Mouse (Mus musculus): ENCODE measurements around the gene Mcm9. TPM values are rescaled to one million over a fixed set of nuclear protein-coding genes. Genes with fewer than 3 reads are reported as not detected.

Mcm9 gene
- polyA plus RNA-seq, 1 experiment from 2014 or later = 6.4 TPM

DNA sequence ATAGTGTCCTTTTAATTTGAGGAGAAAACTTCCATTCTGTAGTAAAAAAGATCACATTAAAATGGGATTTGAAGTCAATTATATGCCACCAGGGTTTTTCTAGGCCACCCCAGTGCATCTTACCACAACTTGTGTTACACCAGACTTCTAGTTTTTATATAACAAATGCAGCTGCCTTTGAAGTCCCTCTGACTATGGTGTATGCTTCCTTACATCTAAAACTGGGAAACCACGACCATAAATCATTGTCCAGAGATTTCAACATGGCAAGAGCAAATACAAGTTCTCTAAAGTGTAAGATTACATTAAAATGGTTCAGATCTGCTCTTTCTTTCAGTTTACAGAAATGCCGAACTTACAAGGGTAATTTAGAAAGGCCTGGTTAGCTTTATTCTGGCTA is 22.0 kb downstream of the Mcm9 start:
- H3K9me3 ChIP-seq = no peaks in the 10 kb centered on the region
- no peak for ATAC-seq (ENCODE audit: low read depth)
- no peaks in the 10 kb centered on the region for H3K27me3 ChIP-seq
- no peak overlapping the region for H3K9ac ChIP-seq
- no peak overlapping the region for H3K4me2 ChIP-seq
- peaks cover 66% of the 10 kb centered on the region for H3K36me3 ChIP-seq
- 81% methylated on average over 2 of the region's 2 CpGs for WGBS
- no peaks in the 10 kb centered on the region for H3K4me1 ChIP-seq (replicated peaks)
- no peak overlapping the region for H3K27ac ChIP-seq (replicated peaks)
- no peak overlapping the region for H3K4me3 ChIP-seq

DNA sequence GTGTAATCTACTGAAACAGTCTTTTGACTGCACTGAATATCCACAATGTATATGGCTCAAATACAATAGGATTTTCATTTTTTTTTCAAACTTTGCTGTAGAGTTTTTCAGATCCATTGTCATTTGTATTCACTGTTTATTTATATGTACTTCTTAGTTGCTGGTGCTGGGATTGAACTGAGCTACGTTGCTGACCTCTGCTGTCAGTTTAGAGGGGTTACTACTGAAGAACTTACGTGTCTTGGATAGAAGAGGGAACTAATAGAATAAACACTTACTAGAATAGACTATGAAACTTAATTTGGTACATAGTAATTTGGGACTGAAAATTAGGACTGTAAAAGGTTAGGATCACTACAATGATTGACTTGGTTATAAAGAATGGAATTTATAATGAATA is 24.9 kb downstream of the Mcm9 start:
- 76% methylated on average over 2 of the region's 2 CpGs for WGBS
- H3K9ac ChIP-seq = no peak overlapping the region
- no peak overlapping the region for H3K27ac ChIP-seq (replicated peaks)
- no peak for ATAC-seq (ENCODE audit: low read depth)
- no peaks in the 10 kb centered on the region for H3K27me3 ChIP-seq
- H3K4me2 ChIP-seq = no peak overlapping the region
- peaks cover 69% of the 10 kb centered on the region for H3K36me3 ChIP-seq
- no peaks in the 10 kb centered on the region for H3K9me3 ChIP-seq
- H3K4me3 ChIP-seq = no peak overlapping the region
- peaks cover 16% of the 10 kb centered on the region for H3K4me1 ChIP-seq (replicated peaks)

DNA sequence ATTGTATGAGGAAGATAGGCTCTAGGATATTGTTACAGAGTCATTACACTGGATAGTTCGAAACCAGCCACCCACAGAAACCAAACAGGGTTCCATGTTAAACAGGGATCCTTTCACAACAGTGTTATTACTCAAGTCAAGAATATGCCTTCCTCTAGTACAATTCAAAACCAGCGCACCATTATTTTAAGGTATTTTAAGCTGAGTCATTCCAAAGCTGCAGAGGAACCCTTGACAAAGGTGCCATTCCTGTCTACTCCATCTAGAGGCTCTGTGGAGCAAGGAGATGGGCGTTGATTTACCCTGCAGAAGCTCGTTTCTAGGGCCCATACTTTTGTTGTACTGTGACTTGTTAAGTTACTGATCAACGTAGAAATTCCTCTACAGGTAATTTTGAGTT is 31.4 kb downstream of the Mcm9 start:
- WGBS = 55% methylated on average over 5 of the region's 5 CpGs

DNA sequence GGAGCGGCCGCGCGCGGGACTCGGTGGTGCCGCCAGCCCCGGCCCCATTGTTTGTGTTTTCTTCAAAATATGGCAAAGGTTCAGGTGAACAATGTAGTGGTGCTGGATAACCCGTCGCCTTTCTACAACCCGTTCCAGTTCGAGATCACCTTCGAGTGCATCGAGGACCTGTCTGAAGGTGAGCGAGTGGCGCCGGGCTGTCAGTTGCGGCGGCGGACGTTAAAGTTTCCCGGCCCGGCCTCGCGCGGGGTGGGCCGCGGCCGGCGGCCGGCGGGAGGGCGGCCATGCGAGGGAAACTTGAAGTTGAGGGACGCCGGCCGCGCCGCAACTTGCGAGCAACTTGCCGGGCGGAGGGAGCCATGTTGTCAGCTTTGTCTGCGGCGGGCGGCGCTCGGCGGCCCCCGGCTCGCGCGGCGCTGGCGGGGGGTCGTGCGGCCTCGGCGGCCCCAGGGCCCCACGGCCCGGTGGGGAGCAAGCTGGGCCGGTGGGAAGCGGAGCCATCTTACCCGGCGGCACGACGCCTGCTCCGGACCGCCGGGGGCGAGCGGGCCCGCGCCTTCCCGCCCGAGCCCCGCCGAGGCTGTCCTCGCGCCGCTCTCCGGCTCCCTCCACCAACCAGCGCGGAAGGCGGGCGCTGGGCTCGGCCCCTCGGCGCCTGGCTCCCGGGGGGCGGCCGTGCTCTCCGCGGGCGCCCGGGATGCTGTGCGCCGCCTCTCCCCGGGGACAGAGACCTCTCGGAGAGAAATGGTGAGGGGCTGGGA is 32.9 kb downstream of the Mcm9 start:
- WGBS = under 1% methylated on average over 98 of the region's 99 CpGs
- Histone ChIP-seq H3K4me1 (replicated peaks) (peaks cover 49% of the 10 kb centered on the region), H3K9ac (peak overlapping the region; percentile 98), H3K36me3 (0 out of 2 replicates have a peak, but pooled peaks cover 10% of the 10 kb centered on the region), H3K4me3 (peak overlapping the region; percentile 93), H3K27me3 (no peaks in the 10 kb centered on the region), H3K9me3 (no peaks in the 10 kb centered on the region), H3K27ac (replicated peaks) (peak overlapping the region; percentile 95), H3K4me2 (peak overlapping the region; percentile 78)
- peak; percentile 21 for ATAC-seq (ENCODE audit: low read depth)

More for the DNA sequence above, 31.4 kb downstream of the Mcm9 start:
- peak overlapping the region; percentile 78 for H3K4me2 ChIP-seq
- peak overlapping the region; percentile 20 for H3K4me3 ChIP-seq
- no peak overlapping the region for H3K27ac ChIP-seq (replicated peaks)
- no peaks in the 10 kb centered on the region for H3K9me3 ChIP-seq
- H3K27me3 ChIP-seq = no peaks in the 10 kb centered on the region
- no peak for ATAC-seq (ENCODE audit: low read depth)
- peaks cover 22% of the 10 kb centered on the region for H3K36me3 ChIP-seq
- H3K4me1 ChIP-seq (replicated peaks) = peaks cover 49% of the 10 kb centered on the region
- H3K9ac ChIP-seq = no peak overlapping the region; the same call in 1 of the 2 replicates

DNA sequence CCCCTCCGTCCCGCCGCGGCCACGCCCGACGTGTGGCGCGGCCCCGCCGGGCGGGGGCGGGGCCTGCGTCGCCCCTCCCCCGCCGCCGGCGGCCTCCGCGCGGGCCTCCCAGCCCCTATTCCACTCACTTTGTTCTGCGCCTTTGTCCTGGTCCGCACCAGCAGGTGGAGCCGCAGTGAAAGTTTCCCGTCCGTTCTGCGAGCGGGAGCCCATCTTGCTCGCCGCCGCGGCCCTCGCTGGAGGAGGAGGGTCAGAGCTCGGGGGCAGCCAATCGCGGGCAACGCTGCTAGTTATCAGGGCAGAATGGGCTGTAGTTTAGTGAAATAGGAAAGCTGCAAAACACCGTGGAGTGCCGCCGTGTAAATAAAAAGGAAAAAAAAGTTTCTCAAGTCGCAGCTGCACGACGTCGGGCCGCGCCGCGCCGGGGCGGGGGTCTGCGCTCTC is 33.5 kb downstream of the Mcm9 start, which contains the start of gene Asf1a:
TSS of gene Asf1a (plus strand) at position 81 of the 444 bp plus-strand sequence.
- ATAC-seq (ENCODE audit: low read depth) = peak; percentile 98
- under 1% methylated on average over 51 of the region's 52 CpGs for WGBS
- Histone ChIP-seq H3K36me3 (0 out of 2 replicates have a peak, but pooled peaks cover 6% of the 10 kb centered on the region), H3K4me3 (peak within 1 kb of the TSS; percentile 93), H3K4me1 (replicated peaks) (peaks cover 47% of the 10 kb centered on the region), H3K4me2 (peak within 1 kb of the TSS; percentile 78), H3K9ac (peak within 1 kb of the TSS; percentile 98), H3K9me3 (no peaks in the 10 kb centered on the region), H3K27me3 (no peaks in the 10 kb centered on the region), H3K27ac (replicated peaks) (peak within 1 kb of the TSS; percentile 95)

DNA sequence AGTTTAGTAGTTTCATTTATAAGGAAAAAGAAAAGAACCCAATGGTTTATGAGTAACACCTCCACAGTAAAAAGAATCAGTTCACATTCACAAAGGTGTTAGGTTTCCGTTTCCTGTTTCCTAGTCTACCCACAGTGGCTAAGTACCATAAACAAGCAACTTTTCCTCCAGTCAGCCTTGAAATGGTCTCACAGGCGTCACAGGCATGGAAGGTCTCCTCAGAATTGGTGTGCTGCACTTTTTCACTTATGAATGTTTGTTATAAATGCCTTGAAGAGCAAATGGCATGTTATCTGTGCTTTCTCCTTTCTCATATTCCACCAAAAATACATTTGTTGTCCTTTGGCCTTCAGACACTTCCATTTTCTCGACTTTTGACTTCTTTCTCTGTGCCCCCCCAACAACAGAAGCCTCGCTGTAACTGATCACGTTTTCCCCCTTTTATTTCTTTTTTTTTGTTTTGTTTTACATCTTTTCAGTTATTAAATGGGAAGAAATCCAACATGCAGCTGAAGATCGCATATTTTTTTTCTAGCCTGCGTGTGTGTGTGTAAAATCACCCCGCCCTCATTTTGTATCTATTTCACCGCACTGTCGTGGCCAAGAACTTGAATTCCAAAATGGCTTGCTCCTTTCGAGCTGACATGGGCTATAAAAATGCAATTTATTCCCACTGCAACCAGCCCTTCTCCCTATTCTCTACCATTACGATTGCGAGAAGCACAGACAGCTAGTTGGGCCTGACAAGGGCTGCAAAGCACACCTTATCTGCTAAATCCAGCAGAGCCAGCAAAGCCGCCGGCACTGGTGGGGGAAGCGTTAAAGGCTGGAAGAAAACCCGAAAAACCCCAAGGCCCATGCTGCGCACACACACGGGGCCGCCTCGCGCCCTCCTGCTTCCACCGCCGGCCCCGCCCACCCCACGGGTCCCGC is 34.2 kb downstream of the Mcm9 start:
- Histone ChIP-seq H3K27ac (replicated peaks) (peak overlapping the region; percentile 95), H3K27me3 (no peaks in the 10 kb centered on the region), H3K9me3 (no peaks in the 10 kb centered on the region), H3K4me3 (peak overlapping the region; percentile 93), H3K36me3 (0 out of 2 replicates have a peak, but pooled peaks cover 4% of the 10 kb centered on the region), H3K4me2 (peak overlapping the region; percentile 63), H3K9ac (peak overlapping the region; percentile 71), H3K4me1 (replicated peaks) (peaks cover 40% of the 10 kb centered on the region)
- 8% methylated on average over 24 of the region's 27 CpGs for WGBS
- ATAC-seq (ENCODE audit: low read depth) = peak; percentile 95

DNA sequence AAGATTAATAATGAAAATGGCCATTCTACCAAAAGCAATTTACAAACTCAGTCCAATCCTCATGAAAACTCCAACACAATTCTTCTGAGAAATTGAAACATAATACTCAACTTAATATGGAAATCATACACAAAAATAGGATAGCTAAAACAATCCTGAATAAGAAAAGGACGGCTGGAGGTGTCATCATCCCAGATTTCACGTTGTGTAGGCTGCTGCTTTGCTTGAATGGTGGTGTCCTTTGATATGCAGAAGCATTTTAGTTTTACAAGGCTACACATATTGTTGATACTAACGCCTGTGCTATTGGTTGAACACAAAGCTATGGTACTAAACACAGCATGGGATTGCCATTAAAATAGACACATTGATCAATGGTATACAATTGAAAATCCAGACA is 44.5 kb downstream of the Mcm9 start:
- Histone ChIP-seq H3K36me3 (no peaks in the 10 kb centered on the region), H3K4me1 (replicated peaks) (peaks cover 3% of the 10 kb centered on the region; the same call in 1 of the 2 replicates), H3K9me3 (no peaks in the 10 kb centered on the region), H3K4me2 (no peak overlapping the region), H3K27ac (replicated peaks) (no peak overlapping the region), H3K9ac (no peak overlapping the region), H3K4me3 (no peak overlapping the region), H3K27me3 (no peaks in the 10 kb centered on the region)
- WGBS = 24% methylated on average over 3 of the region's 3 CpGs
- ATAC-seq (ENCODE audit: low read depth) = no peak

DNA sequence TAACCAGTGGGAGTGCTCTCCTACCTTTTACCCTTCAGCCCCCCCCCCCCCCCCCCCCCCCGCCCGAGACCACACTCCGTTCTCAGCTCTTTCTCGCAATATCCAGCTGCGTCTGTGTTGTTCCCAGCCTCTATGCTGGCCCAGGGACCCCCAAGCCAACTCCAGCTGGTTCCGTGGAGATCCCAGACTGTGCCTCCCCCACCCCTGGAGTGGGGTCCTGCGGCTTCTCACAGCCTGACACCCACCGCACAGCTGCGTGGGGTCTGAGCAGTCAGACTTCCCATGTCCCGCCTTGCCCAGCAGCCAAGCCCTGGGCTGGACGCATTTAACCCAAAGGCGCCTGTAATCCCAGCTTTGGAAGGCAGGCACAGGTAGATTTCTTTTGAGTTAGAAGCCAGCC is 49.2 kb downstream of the Mcm9 start:
- H3K4me1 ChIP-seq (replicated peaks) = peaks cover 7% of the 10 kb centered on the region
- H3K4me3 ChIP-seq = peak overlapping the region; percentile 31
- no peak overlapping the region for H3K27ac ChIP-seq (replicated peaks)
- H3K4me2 ChIP-seq = peak overlapping the region; percentile 58
- H3K36me3 ChIP-seq = no peaks in the 10 kb centered on the region
- H3K9ac ChIP-seq = peak overlapping the region; percentile 56
- no peaks in the 10 kb centered on the region for H3K27me3 ChIP-seq
- no peaks in the 10 kb centered on the region for H3K9me3 ChIP-seq
- 35% methylated on average over 8 of the region's 12 CpGs for WGBS
- ATAC-seq (ENCODE audit: low read depth) = peak; percentile 84

DNA sequence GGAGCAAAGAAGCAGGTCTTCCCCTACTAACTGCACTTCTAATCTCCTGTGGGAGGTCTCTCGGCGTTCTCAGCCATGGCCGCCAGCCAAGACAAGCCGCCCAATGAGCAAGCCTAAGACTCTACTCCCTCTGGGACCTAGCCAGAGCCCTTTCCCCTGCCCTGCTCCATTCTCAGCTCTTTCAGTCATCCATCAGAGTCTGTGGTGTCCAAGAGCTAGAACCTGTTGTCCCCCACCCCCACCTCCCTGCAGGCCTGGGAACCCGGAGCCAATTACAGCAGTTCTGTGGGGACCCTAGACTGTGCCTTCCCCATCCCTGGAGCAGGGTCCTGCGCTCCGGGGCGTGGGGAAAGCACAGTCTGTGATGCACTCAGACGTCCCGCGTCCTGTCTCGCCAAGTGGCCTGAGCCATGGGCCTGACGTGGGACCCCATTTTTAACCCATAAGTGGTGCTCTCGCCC is 49.6 kb downstream of the Mcm9 start:
- peak overlapping the region; percentile 56 for H3K9ac ChIP-seq
- 0 out of 2 replicates have a peak overlapping the region, but pooled peaks have one; percentile 42 for H3K27ac ChIP-seq (replicated peaks)
- H3K4me3 ChIP-seq = peak overlapping the region; percentile 31
- H3K36me3 ChIP-seq = no peaks in the 10 kb centered on the region
- WGBS = 17% methylated on average over 14 of the region's 14 CpGs
- no peaks in the 10 kb centered on the region for H3K27me3 ChIP-seq
- ATAC-seq (ENCODE audit: low read depth) = peak; percentile 91
- H3K9me3 ChIP-seq = no peaks in the 10 kb centered on the region
- H3K4me2 ChIP-seq = peak overlapping the region; percentile 58
- H3K4me1 ChIP-seq (replicated peaks) = peaks cover 7% of the 10 kb centered on the region

DNA sequence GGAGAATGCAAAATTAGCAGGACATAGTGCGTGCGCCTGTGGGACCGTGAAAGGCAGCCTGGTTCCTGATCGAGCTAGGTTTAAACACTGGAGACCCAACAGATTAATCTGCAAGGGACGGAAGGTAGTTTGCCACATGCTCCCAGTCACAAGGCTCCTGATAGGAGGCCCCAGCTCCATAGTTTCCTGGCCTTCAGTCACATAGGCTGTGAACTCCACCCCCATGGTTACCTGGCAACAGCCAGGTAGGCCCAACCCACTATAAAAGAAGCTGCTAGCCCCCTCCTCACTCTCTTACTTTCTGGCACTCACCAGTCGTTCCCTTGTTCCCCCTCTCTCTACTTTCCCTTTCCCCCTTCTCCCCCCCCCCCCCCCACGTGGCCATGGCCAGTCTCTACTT is 50.1 kb downstream of the Mcm9 start:
- Histone ChIP-seq H3K9ac (peak overlapping the region; percentile 56; the same call in 1 of the 2 replicates), H3K4me3 (peak overlapping the region; percentile 31), H3K4me1 (replicated peaks) (peaks cover 7% of the 10 kb centered on the region), H3K27ac (replicated peaks) (no peak overlapping the region), H3K4me2 (peak overlapping the region; percentile 58), H3K36me3 (no peaks in the 10 kb centered on the region), H3K9me3 (no peaks in the 10 kb centered on the region), H3K27me3 (no peaks in the 10 kb centered on the region)
- 47% methylated on average over 7 of the region's 7 CpGs for WGBS
- no peak; the same call in 1 of the 2 replicates for ATAC-seq (ENCODE audit: low read depth)

DNA sequence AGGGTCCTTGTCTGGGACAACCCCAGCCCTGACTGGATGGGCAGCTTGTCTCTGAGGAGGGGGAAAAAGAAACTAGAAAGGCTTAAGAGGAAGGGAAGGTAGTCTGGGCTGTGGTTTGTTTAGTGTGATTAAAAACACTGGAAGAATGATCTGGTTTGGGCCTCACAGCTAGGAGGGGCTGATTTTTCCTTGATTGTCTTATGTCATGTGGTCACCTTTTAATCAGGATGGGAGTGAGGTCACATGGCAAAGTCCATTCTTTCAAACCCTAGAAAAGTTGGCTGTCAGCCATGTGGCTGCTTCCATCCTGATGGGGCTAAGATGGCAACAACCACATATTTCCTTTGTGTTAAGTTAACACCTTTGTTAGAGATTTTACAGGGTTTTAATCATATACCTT is 61.7 kb downstream of the Mcm9 start:
- Histone ChIP-seq H3K4me3 (no peak overlapping the region), H3K27ac (replicated peaks) (no peak overlapping the region), H3K9ac (no peak overlapping the region), H3K4me1 (replicated peaks) (no peaks in the 10 kb centered on the region), H3K4me2 (no peak overlapping the region), H3K36me3 (no peaks in the 10 kb centered on the region), H3K9me3 (no peaks in the 10 kb centered on the region), H3K27me3 (no peaks in the 10 kb centered on the region)
- no peak for ATAC-seq (ENCODE audit: low read depth)

DNA sequence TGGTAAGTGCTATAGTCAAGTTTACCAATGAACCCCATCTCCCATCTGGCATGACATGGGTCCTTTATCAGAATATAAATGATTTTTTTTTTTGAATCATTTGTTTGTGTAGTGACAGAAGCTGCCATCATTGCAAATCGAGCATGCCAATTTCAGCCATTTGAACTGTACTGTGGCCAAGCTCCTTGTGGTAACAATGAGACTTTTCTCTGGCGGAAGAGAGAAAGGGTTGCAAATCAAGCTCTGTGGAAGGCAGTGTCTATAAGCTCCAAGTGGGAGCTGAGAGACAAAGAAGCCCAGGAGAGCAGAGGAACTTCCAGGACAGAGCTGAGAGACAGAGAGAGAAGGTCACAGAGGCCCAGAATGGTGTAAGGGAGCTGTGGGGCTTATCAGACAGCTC is 64.7 kb downstream of the Mcm9 start:
- no peaks in the 10 kb centered on the region for H3K36me3 ChIP-seq
- WGBS = 49% methylated on average over 2 of the region's 2 CpGs
- H3K9me3 ChIP-seq = no peaks in the 10 kb centered on the region
- no peak overlapping the region for H3K27ac ChIP-seq (replicated peaks)
- no peaks in the 10 kb centered on the region for H3K4me1 ChIP-seq (replicated peaks)
- no peaks in the 10 kb centered on the region for H3K27me3 ChIP-seq
- no peak overlapping the region for H3K4me3 ChIP-seq
- ATAC-seq (ENCODE audit: low read depth) = no peak
- no peak overlapping the region for H3K4me2 ChIP-seq
- H3K9ac ChIP-seq = no peak overlapping the region
